Mouse (Mus musculus) heart, adult 18-20 months (tissue): ENCODE results near the gene Ptges3. TPM values are rescaled to one million over a fixed set of nuclear protein-coding genes. Genes with fewer than 3 reads are reported as not detected.
"Not testable (repeated sequence)": the region's sequence is repeated elsewhere in the genome, so short reads cannot be mapped to it uniquely, and the experiment has no call there.

ENCODE experiments used
- DNase-seq, 2 experiments: peaks; one replicate each; pipeline ENCODE4 v3.0.0; 2021 to 2022; ENCODE audit warnings: mixed read lengths in 1 of 2
- total RNA-seq, 2 experiments: library from RNA; stranded (reverse); gene quantifications; 2 replicates each; pipeline ENCODE4 v1.2.3; 2021

Ptges3 gene
- total RNA-seq, 2 experiments from 2014 or later, result 104 to 110 TPM

- DNase-seq, result peak in 1 of 2 experiments; percentile 58
Observed at GRCm38 (mm10) chr10:128059207-128059981, 640 bp downstream of the Ptges3 start.

DNA sequence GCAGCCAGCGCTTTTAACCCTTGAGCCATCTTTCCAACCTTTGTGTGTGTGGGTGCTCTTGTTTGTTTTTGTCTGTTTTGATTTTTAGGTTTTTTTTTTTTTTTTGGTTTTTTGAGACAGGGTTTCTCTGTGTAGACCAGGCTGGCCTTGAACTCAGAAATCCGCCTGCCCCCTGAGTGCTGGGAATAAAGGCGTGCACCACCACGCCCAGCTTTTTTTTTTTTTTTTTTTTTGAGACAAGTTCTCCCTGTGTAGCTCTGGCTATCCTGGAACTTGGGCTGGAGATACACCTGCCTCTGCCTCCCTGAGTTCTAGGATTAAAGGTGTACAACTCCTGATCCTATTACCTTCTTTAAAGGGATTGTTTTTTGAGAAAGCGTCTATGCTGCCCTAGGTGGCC, 2.4 kb downstream of the Ptges3 start:
- no peak for DNase-seq

DNA sequence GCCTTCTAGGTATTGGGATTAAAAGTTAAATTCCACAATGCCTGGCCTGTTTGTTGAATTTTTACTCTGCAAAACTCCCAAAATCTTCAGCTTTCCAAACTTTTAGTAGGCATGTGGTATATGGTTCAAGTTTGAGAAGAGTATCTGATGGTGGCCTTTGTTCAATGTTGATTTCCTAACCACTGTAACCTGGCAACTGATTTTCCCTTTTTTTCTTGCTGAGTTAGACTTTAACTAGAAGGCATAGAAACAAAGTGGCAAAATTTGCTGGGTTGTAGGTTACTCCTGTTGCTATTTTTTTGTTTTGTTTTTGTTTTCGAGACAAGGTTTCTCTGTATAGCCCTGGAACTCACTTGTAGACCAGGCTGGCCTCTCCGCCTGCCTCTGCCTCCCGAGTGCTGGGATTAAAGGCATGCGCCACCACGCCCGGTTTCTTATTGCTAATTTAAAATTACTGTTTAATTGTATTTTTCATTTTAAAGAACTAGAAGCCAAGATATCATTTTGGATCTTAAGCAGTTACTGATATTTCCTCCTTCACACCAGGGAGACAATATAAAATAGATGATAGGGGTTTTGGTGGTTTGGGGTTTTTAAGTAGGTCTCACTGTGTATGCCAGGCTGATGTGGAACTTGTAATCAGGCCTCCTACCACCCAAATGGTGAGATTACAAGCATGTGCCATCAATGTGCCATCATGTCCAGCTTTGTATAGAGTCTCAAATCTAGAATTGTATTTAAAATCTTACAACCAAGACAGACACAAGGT, 3.7 kb downstream of the Ptges3 start:
- no peak for DNase-seq

GRCm38 (mm10) chr10:128066072-128066471, 7.3 kb downstream of the Ptges3 start:
- no peak for DNase-seq

GRCm38 (mm10) chr10:128069201-128069600, 10.4 kb downstream of the Ptges3 start:
- DNase-seq, result peak; percentile 50 to 51

GRCm38 (mm10) chr10:128070432-128070831, 11.7 kb downstream of the Ptges3 start:
- not testable (repeated sequence) for DNase-seq

GRCm38 (mm10) chr10:128078269-128078668, 19.5 kb downstream of the Ptges3 start:
- DNase-seq, result not testable (repeated sequence)

- DNase-seq, result no peak
Observed at GRCm38 (mm10) chr10:128080496-128080895, 21.7 kb downstream of the Ptges3 start.

- no peak for DNase-seq
Observed at GRCm38 (mm10) chr10:128081807-128082476, 23.2 kb downstream of the Ptges3 start.

DNA sequence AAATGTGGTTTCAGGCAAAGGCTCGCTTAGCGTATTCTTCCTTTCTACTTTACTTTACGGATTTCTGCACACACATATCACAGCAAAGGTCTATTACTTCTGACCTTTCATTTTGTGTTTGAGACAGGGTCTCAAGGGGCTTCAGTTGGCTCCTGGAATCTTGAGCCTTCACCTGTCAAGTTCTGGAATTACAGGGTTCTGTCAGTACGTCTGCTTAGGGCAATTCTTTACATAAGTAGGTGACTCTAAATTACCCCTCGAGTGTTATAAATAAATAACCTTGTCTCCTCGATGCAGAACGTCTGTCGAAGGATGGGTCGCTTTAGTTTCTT, 23.7 kb downstream of the Ptges3 start:
- no peak for DNase-seq

DNA sequence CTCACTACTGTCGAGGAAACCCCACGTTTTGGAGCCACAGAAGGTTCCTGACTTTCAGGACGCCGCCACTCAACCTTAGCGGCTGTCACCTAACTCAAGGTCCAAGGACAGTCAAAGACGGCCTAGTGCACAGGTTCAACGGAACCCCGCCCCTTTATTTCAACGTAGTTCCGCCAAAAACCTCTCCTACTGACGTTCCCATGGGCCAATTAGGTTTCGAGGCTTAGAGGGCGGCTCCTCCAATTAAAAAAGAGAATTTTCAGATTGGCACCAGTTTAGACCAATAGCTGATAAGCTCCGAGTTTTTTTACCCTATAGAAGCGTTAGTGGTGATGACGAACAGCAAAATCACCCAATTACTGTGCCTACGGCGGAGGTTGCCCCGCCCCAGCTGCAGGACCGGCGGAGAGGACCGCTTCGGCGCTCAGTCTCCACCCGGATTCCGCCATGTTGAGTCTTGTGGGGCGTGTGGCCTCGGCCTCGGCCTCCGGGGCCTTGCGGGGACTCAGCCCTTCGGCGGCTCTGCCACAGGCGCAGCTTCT, 24.2 kb downstream of the Ptges3 start, which contains the start of gene Atp5b:
TSS of gene Atp5b (plus strand) at position 394 of the 542 bp plus-strand sequence.
- DNase-seq, result peak; percentile 99 to 100

DNA sequence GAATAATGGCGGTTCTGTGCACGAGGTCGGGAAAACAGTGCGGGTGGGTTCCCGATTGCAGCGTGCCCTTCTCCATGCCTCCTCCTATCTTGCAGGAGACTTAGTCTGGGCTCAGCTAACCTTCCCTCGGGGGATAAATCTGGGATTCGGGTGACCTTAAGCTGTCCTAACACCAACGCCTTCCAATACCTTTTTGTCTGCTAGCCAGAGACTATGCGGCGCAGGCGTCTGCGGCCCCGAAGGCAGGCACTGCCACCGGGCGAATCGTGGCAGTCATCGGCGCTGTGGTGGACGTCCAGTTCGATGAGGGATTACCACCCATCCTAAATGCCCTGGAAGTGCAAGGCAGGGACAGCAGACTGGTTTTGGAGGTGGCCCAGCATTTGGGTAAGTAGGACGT, 24.9 kb downstream of the Ptges3 start:
- DNase-seq, result no peak

DNA sequence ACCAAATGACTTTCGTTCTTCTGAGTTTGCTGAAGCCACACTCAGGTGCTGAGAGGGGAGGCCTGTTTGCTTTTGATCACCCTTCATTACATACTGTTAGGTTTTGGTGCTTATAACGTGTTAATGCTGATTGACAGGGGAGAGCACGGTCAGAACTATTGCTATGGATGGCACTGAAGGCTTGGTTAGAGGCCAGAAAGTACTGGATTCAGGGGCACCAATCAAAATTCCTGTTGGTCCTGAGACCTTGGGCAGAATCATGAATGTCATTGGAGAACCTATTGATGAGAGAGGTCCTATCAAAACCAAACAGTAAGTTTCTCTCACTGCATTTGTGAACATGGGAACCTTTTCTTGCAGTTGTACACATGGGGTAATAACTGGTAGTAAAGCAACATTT, 25.4 kb downstream of the Ptges3 start:
- DNase-seq, result no peak

GRCm38 (mm10) chr10:128086391-128086790, 27.6 kb downstream of the Ptges3 start:
- DNase-seq, result peak in 1 of 2 experiments; percentile 19

DNA sequence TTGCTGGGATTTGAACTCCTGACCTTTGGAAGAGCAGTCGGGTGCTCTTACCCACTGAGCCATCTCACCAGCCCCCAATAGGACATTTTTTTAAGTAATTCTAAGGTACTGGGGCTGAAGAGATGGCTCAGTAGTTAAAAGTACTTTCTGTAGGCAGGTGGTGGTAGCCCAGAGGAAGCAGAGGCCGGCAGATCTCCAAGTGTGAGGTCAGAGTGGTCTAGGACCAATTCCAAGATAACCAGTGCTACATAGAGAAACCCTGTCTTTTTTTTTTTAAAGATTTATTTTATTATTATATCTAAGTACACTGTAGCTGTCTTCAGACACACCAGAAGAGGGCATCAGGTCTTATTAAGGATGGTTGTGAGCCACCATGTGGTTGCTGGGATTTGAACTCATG, 28.5 kb downstream of the Ptges3 start:
- DNase-seq, result peak in 1 of 2 experiments; percentile 32

- no peak for DNase-seq
Observed at GRCm38 (mm10) chr10:128088181-128088580, 29.4 kb downstream of the Ptges3 start.

DNA sequence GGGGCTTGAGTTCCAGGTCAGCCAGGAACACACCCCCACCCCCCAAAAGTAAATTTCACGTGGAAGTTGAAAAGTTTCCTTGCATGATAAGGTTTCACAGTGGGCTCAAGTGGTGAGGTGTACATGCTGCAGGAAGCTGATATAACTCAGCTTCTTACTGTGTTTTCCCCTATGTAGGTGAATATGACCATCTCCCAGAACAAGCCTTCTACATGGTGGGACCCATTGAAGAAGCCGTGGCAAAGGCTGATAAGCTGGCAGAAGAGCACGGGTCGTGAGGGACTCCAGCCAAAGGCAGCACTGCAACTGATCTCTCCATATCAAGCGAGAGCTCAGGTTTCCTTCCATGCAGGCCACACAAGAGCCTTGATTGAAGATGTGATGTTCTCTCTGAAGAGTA, 31.1 kb downstream of the Ptges3 start:
- DNase-seq, result no peak

DNA sequence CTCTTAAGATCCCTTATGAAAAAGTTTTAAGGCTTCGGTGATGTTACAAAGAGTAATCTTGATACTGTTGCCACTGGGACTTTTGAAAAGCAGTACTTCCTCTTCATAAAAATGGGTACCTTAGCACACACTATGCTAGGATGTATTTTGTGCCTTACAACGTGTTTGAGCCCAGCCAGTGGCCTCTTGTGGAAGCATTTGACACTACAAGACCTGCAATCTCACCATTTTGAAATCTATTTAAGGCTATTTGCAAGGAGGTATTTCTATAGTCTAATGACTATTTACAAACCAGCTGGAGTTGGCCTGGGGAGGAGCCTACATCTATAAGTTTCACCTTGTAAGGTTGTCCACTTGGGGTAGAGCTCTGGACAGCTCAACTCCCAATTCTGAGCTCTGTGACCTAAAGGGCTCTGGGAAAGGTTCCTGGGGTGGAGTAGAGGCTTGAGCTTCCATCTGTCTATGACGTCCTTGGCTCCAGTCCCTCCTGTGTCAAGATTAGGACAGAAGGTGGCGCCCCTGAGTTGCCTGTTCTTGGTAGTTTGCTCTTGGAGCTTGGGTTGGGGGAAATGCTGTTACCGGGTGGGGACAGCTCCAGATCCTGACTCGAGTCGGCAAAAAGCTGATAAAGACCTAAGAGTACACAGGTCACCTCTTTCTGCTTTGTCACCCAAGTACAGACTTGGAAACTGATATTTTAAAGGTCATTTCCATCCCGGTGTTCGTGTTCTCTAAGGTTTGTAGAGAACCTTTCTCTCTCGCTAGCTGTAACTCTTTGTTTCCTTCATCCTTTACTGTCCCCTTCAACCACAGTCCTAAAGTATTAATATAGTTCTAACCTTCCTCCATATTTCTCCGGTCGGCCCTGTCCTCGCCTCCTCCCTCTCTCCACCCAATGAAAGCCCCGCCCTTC, 32.2 kb downstream of the Ptges3 start:
- DNase-seq, result peak; percentile 93 to 96

- DNase-seq, result peak; percentile 76 to 81
Observed at GRCm38 (mm10) chr10:128091564-128092505, 33.1 kb downstream of the Ptges3 start, which contains the start of gene Baz2a. Gene Baz2a (plus strand): TSS chr10:128091577.
